Mouse (Mus musculus) thymus, postnatal 36 days (tissue): ENCODE measurements at regions not wholly inside any gene's neighbourhood (a gene's known extent, or its start where the extent isn't known, plus 50 kb on each side); places are given as distances from the start of the nearest gene placed in this dataset.

ENCODE experiments used
- DNase-seq, 2 experiments: peaks; one replicate each; pipeline ENCODE4 v3.0.0; 2022; ENCODE audit warnings: mixed read lengths in 2 of 2

DNA sequence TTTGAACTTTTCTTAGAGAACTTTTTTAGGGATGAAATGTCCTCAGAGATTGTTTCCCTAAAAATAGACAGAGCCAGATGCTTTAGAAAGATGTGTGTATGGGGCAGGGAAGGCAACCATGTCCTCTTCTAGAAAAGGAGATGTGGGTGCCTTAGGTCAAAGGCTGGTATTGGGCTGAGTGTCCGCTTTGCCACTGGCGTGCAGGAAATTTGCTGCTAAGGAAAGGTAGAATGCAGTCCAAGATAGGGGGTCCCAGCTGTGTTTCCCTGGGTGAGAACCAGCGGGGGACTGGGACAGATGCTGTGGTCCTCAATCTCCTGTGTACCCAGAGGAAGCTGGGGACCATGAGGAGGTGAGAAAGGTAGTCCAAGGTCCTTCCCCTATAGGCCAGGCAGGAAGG is 291.0 kb downstream of the Pdcd6ip start:
- DNase-seq: no peak

DNA sequence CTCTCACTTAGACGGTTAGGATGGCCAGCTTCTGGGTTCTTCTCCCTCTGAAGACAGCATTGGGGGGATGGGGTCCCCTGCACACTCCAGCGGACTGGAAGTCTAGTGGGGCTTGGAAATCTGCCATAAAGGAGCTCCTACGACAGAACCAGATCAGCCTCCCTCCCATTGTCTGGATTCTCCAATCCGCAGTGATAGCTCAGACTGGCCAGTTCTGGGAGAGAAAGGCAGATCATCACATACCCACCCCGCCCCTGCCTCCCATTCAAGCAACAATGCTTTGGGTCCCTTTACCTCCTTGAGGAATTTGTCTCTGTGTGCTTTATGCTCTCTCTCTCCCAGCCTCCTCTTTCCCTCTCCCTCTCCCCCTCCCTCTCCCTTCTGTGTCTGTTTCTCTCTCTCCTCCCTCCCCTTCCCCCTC is 292.5 kb downstream of the Pdcd6ip start:
- DNase-seq: no peak

DNA sequence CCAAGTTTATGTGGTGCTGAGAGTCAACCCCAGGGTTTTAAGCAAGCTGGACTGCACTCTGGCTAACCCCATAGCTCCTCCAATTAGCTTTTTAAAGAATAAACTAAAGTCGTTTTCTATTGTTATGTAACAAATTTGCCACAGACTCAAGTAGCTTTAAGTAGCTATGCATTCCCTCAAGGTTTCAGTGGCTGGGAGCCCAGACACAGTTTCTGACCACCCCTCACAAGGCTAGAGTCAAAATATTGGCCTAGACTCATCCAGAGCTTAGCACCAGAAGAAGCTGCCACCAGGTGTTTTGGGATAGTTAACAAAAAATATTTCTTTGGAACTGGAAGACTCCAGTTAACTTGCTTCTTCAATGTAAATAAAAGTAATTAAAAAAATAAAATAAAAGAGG is 293.4 kb downstream of the Pdcd6ip start:
- no peak for DNase-seq

DNA sequence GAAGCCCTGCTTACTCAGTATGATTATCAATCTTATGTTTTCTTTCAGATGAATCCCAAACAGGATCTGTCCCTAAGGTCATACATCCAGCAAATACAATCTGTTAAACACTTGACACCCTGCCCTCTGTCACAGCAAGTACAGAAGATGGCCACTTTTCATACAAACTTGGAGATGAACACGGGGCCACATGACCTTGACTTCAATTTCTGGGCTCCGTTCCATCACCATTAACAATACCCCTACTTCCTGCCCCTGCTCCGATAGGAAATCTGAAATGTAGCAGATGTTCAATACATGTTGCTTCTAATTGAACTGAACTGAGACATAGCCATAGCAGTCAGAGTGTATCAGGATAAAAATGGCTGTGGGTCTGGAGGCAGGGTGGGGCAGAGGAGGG is 294.2 kb downstream of the Pdcd6ip start:
- DNase-seq: no peak

DNA sequence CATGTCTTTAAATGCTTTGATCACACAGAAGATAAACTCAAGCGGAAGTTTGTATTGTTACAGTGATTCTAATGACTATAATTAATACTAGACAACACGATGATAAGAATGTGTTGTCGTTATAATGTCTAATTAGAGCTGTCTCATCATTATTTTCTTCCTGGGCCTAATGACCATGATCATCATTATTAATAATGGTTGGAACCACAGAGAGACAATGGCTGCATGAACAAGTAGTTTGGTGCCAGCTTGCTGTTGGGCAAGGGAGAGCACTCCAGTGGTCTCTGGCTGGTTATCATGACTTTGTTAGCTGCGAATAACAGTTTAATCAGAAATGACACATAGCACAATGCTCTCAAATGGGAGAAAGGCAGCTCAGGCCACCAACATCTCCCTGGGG is 296.4 kb downstream of the Pdcd6ip start:
- no peak for DNase-seq

DNA sequence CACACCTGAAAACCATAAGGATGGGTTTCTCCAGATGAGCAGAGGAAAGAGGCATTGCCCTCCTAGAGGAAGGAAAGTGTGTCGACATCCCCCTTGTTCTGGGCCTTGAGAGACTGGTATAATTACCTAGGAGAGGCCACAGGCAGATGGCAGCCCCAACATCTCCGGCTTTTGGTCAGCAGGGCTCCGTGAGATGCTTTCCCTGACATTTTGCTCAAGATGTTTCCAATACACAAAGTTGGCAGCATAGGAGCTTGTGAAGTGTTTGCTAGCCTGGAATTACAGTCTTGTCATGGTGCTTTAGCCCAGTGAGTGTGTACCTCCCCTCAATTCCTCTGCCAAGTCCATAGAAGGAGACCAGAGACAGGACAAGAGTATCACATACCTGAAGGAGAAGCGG is 299.5 kb downstream of the Pdcd6ip start:
- DNase-seq: no peak

DNA sequence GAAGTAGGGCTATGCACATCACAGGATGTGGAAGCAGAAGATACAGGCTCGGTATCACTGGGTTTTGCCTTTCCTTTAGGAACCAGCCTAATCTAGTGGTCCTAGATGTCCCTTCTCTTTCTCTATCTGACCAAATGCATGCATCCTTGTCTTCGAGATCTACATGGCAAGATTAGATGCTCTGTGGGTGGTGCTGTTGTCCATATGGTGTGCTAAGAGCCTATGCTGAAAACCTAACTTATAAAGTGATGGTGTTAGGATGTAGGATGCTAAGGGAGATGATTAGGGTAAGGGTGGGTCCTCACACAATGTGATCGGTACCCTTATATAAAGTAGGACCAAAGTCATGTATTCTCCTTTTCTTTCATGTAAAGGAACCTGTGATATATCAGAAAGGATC is 313.7 kb downstream of the Pdcd6ip start:
- no peak for DNase-seq

DNA sequence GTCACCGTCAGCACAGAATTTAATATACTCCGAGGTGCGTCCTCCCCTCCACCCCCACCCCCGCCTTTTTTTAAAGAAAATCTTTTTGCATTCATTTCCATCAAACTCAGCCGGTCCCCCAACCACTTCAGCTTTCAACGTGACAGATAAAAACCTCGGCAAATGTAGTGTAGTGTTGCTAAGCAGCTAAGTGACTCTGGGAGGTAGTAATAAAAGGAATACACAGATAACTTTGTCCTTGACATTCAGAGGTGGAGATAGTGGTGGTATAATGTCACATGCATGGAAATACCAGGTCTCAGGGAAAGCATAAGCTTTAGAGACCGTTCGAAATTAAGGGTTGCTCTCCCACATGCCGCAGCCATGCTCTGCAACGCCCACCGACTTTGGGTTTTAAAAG is 320.7 kb downstream of the Pdcd6ip start:
- no peak for DNase-seq

DNA sequence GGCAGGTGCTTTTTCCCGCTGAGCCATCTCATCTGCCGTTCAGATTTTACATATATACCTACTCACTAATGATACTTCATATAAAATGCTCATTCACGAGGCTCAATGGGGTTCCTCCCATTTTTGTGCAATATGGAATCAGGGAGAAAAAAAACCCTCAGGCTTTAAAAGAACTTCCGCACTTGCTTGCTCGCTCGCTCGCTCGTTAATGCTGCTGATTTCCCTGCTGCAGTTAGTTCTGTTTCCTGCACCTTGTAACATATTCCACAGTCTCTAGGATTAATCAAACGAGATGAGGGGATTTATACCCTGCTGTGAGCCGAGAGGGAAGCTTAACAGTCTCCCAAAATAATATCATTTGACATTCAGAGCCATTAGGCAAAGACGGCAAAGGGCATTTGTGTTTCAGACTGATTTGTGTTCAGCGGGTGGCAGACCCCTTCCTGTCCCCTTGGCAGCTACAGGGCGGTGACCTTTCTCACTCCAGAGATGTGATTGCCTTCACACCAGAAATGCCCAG is 326.4 kb downstream of the Pdcd6ip start:
- no peak for DNase-seq

DNA sequence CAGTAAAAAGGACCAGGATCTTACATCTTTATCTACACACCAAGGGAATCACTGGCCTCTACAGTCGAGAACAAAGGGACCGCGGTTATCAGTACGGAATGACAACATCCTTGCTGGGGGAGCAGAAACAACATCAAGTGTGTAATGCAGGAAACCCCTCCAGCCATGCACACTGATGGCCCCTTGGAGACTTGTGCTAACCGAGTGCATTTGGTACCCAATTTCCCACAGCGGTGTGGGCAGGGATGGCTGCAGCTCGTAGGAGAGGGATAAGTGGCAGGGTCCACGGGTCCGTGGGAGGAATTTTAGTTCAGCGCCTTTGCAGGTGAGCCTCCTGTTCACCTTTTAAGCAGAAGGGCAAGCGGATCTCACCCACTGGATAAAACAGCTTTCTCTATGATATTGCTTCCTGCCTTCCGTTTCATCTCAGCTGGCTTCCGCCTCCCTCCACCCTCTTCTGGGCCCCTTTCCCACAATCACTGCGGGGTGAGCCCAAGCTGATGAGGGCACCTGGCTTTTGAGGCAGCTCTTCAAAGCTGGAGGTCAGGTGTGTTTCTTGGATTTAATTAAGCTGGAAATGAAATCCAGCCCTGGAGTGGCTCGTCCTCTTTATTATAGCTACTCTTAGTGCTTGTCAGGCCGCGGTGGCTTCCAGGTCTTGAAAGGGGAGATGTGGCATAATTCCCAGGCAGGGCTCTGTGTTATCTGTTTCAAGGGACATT is 327.5 kb downstream of the Pdcd6ip start:
- DNase-seq: no peak

DNA sequence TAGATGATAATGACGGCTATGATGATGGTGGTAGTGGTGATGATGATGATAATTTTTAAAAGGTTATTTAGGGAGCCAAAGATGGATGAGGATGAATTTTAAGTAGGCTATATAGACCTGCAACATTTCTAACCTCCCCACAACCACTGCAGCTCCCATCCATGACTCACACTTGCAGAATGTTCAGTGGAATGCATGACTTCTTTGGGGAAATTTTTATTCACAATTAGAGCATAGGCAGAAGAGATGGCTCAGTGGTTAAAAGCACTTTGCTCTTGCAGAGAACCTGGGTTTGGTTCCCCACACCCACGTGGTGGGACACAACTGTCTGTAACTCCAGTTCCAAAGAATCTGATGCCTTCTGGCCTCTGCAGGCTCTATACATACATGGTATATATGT is 329.5 kb downstream of the Pdcd6ip start:
- DNase-seq: no peak

DNA sequence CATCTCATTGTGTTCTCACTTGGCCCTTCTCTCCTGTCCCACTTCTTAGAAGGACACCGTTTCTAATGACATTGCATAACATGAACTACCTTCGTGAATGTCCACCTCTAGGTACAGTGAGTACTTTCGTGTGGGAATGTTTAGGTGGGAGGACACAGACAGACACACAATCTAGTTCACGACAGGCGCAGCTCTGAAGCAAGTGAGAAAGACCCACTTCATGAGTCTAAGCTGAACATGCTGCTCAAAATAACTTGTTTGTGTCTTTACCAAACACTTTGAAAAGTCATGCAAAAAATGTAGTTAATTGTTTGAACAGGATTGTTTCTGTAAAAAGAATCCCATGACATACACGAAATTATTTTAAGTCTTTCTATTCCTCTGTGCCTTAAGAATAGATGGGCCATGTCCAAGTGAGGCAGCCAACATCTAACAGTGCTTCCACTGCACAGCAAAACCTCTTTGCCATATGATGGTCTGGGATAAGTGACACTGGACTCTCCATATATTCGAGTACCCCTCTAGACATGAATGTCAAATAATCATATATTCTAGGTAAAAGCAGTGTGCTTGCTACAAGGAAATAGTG is 336.2 kb downstream of the Pdcd6ip start:
- no peak for DNase-seq

DNA sequence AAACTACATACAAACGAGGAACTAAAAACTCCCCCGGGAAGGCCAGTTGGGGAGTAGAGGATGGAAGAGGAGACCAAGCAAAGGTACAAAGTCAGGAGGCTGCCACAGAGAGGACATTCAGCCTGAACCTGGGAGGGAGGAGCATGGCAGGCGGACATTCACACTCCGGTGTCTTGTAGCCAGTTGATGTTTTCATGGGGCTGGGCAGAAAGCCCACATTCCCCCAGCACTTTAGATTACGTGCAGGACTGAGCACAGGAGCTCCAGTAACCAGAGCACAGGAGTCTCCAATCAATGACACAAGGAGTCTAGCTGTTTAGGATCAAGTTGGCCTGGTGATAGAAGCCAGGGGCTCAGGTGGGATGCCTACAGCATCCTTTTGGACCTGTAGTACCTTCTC is 360.1 kb downstream of the Pdcd6ip start:
- DNase-seq: no peak

DNA sequence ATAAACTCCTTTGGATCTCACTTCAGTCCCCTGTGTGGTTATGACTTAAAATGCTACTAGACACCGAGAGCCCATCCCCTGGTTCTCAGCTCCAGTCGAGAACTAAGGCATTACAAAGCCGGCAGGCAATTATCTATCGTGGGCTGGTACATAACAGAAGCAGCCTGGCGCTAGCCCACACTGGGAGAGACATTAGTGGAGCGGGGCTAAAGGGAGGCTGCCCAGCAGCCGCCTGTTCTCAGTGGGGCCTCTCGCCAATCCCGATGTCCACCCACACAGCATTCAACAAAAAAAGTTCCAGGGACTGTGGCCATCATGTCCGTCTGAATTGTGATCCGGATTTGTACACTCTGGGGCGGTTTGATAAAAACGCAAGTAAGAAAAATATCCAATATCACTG is 361.5 kb downstream of the Pdcd6ip start:
- DNase-seq: no peak

DNA sequence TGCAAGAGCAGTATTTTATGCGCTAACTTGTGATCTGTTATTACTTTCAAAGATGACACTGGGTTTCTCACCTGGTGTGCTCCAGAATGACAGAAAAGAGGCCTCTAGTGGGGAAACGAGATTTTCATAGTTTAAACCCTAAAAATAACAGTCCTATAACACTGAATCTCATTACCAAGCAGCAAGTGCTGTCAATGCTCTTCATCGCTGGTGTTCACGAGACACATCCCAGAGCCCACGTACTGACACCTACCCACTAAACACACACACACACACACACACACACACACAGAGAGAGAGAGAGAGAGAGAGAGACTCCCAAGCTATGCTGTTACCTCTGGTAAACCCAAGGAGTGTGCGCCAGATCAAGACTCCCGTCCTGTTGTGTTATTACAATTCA is 365.9 kb downstream of the Pdcd6ip start:
- no peak for DNase-seq

DNA sequence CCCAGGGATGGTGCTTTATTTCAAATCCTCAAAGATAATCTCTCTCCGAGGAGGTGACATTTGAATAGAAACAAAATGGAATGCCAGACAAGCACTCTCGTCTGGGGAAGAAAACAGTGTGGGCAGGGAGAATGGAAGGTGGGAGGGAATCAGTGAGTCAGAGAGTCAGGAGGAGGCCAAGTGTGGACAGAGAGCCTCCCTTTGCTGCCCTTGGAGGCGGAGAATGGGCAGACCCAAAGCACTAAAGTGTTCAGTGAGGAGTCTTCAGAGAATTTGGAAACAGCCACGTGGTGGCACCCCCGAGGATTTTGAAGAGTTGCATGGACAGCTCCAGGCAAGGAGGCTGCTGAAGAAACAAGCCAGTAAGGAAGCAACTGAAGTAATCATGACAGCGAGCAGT is 367.2 kb downstream of the Pdcd6ip start:
- no peak for DNase-seq

DNA sequence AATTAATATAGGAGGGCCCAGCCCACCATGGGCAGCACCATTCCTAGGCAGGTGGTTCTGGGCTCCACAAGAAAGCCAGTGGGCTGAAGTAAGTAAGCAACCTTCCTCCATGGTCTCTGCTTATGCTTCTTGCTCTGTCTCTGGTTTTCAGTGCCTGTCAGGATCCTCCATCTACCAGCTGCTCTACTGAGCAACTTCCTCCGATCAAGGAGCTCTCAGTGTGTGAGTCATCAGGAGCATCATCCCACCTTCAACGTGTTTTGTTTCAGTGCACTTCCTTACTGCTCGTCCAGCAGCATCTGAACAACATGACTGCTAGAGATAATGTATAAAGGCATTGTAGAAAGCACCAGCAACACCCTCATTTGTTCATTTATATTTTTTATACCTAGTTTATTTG is 368.0 kb downstream of the Pdcd6ip start:
- no peak for DNase-seq

DNA sequence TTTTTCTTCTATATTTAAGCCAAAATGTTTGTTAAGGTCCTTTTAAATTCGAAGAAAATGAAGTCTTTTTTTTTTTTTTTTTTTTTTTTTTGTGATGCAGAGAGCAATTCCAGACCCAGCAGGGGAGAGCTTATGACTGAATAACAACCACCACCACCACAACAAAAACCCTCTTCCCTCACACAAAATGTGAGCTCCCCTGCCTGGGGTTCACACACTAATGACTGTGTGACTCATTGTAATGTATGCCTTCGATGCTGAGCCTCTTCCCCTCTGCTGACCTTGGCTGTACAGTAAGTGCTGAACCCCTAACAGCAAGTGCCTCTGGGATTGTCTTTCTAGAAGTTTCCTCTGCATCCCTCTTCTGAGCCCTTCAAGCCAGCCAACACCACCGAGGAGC is 383.6 kb downstream of the Pdcd6ip start:
- no peak for DNase-seq

DNA sequence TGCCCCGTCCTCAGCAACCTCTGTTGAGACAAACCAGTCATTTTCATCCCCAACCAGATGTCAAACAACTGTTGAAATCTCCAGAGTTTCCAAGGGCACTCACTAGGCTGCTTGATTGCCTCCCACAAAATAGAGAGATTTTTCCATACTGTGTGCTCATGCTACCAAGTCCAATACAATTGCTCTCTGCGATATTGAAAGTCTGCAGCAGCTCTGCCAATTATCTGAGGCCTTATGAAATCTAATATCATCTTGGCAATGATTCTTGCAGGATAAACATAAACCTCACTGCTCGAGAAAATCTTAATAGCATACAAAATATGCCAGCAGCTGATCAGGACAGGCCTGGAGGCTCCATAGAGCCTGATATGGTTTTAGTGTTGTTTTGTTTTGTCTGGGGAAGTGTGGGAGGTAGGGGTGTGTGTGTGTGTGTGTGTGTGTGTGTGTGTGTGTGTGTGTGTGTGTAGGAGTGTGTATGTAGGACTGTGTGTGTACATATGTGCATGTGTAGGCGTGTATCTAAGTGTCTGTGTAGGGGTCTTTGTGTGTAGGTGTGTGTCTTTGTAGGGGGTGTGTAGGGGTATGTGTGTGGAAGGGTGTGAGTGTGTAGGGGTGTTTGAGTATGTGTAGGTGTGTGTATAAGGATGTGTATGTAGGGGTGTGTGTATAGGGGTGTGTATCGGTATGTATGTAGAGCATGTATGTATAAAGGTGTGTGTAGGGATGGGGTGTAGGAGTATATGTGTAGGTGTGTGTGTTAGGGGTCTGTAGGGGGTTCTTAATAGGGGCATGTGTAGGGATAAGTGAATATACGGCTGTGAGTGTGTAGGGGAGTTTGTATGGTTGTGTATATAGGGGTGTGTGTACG is 398.1 kb downstream of the Pdcd6ip start:
- no peak for DNase-seq

DNA sequence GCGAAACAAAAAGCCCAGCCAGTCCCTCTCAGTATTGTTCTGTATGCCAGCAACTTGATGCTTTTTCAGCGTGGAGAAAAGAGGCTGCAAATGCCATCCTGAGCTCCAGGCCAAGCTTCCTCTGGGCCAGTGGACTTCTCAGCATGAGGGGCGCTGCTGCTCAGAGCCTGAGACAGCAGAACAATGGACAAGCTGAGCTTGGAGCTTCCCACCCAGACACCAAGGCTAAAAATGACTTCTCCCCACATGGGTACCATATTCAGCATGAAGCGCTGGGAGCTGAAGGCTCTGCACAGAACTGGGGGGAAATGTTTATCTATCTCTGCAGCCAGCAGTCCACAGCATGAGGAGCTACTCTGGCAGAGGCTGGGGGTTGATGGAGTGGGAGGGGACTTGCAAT is 402.3 kb downstream of the Pdcd6ip start:
- no peak for DNase-seq

DNA sequence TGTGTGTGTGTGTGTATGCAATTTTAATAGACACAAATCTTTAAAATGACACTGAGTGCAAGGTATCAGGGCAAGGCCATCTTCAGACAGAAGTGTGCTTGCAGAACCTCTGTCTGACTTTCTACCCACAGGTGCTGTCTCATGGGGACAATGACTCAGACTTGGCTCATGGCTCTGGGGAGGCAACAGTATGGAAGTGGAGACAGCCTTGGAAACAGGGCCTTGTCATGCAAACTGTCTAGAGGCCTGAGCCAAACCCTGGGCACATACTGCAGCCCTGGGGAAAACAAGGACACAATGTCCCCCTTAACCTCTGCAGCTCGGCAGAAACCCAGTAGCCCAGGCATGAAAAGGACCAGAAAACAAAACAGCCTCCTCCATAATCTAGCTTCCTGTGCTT is 405.6 kb downstream of the Pdcd6ip start:
- no peak for DNase-seq

DNA sequence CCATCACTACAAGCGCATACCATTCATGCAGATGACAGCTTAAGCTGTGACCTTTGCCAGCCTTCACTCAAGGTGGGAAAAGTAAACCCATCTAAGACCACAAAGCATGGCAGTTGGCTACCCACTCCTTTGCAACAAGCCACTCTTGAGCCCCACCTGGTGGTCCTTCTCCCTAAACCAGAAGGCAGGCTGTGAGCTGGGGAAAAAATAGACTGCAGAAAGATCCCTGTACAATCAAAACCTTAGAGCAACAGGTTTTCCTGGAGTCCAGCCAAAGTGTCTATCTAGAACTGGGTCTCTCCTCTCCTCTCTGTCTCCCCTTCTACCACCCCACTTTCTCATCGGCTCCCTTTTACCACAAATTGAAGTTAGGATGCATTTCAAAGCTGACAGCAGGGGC is 407.2 kb downstream of the Pdcd6ip start:
- DNase-seq: no peak

DNA sequence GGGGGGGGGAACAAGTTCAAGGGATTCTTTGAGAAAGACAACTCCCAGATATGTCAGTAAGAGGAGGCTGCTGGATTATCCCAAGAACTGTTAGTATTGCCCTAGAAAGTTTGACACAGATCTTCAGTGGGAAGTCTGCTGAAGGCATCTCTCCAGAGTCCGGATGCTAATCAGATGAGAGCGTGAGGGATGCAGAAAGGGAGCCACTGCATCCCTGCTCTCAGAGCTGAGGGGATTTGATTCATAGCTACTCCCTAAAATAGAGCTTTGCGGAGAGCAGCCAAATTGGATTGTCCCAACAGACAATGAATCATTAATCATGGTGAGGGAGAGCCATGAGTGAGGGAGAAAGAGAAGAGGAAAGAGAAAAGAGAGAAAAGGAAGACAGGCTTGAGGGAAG is 408.2 kb downstream of the Pdcd6ip start:
- DNase-seq: no peak
